Mouse (Mus musculus): Measurements from ENCODE around the gene Fam193a. TPM values are rescaled to one million over a fixed set of nuclear protein-coding genes. Genes with fewer than 3 reads are reported as not detected.

Gene Fam193a
- polyA plus RNA-seq, 1 experiment from 2014 or later: 3.3 TPM

Other genes starting within 250 kb of the Fam193a start
- 0.48 and 0.71 TPM in 2 replicates for gene Poln, start 200.5 kb upstream of the Fam193a start, polyA plus RNA-seq (2015; fragmentation: Nextera tagmentation; extraction: Ambion mirVana)
- gene Haus3, start 200.4 kb upstream of the Fam193a start, polyA plus RNA-seq (2015; fragmentation: Nextera tagmentation; extraction: Ambion mirVana): 19.8 and 21.9 TPM in 2 replicates
- 6.6 and 7.6 TPM in 2 replicates for gene Mxd4, start 182.2 kb upstream of the Fam193a start, polyA plus RNA-seq (2015; fragmentation: Nextera tagmentation; extraction: Ambion mirVana)
- 0.02 and 0.11 TPM in 2 replicates for gene Zfyve28, start 81.5 kb upstream of the Fam193a start, polyA plus RNA-seq (2015; fragmentation: Nextera tagmentation; extraction: Ambion mirVana)
- not detected in 2 replicates for gene Cfap99, start 81.3 kb upstream of the Fam193a start, polyA plus RNA-seq (2015; fragmentation: Nextera tagmentation; extraction: Ambion mirVana)
- 68.3 and 68.4 TPM in 2 replicates for gene Rnf4, start 33.6 kb upstream of the Fam193a start, polyA plus RNA-seq (2015; fragmentation: Nextera tagmentation; extraction: Ambion mirVana)
- gene Tnip2, start 144.1 kb downstream of the Fam193a start, polyA plus RNA-seq (2015; fragmentation: Nextera tagmentation; extraction: Ambion mirVana): 6.2 and 6.3 TPM in 2 replicates
- gene Sh3bp2, start 155.9 kb downstream of the Fam193a start, polyA plus RNA-seq (2015; fragmentation: Nextera tagmentation; extraction: Ambion mirVana): 6.5 and 6.8 TPM in 2 replicates
- 122 and 133 TPM in 2 replicates for gene Add1, start 203.7 kb downstream of the Fam193a start, polyA plus RNA-seq (2015; fragmentation: Nextera tagmentation; extraction: Ambion mirVana)

Data from liver, embryonic 16.5 days (tissue).